Mouse (Mus musculus) myocyte (in vitro differentiated cells): Measurements from ENCODE around the gene Phactr2. TPM values are rescaled to one million over a fixed set of nuclear protein-coding genes. Genes with fewer than 3 reads are reported as not detected.

Experiments used
- H3K27me3 ChIP-seq: one replicate; pipeline ENCODE4 v1.6.1; 2011; ENCODE audit not compliant: control insufficient read depth, insufficient read depth, insufficient read length
- H3K36me3 ChIP-seq: one replicate; pipeline ENCODE4 v1.6.1; 2011; ENCODE audit not compliant: control insufficient read depth, insufficient read depth
- H3K4me2 ChIP-seq: one replicate; pipeline ENCODE4 v1.6.1; 2011; ENCODE audit warnings: low read depth, control low read depth
- H3K4me3 ChIP-seq: one replicate; pipeline ENCODE4 v1.5.1; 2011; ENCODE audit warnings: mild to moderate bottlenecking, control low read depth, moderate library complexity
- H3K79me2 ChIP-seq: one replicate; pipeline ENCODE4 v1.6.1; 2011; ENCODE audit not compliant: control insufficient read depth, insufficient read depth
- H3ac ChIP-seq: one replicate; pipeline ENCODE4 v1.6.1; 2011; ENCODE audit not compliant: control insufficient read depth, insufficient read length
- CEBPB ChIP-seq: IDR thresholded peaks from 2 replicates; pipeline ENCODE4 v1.6.1; 2011; ENCODE audit warnings: mild to moderate bottlenecking, moderate library complexity; ENCODE audit not compliant: poor library complexity, insufficient read depth, severe bottlenecking
- E2F4 ChIP-seq: IDR thresholded peaks from one replicate; pipeline ENCODE4 v1.6.1; 2011; ENCODE audit warnings: mild to moderate bottlenecking, control low read depth, moderate library complexity; ENCODE audit not compliant: insufficient read depth
- MAX ChIP-seq: IDR thresholded peaks from one replicate; pipeline ENCODE4 v1.6.1; 2011; ENCODE audit warnings: low read depth, mild to moderate bottlenecking, control low read depth
- MYOD1 ChIP-seq, 3 experiments: IDR thresholded peaks; one replicate each; pipeline ENCODE4 v1.6.1; 2011; ENCODE audit warnings: control low read depth in 2 of 3, low read depth in 2 of 3, mild to moderate bottlenecking in 2 of 3, moderate library complexity in 1 of 3; ENCODE audit not compliant: insufficient read length in 2 of 3, control insufficient read depth in 1 of 3
- MYOG ChIP-seq, 3 experiments: IDR thresholded peaks; one replicate each; pipeline ENCODE4 v1.6.1; 2011; ENCODE audit warnings: control low read depth in 2 of 3, low read depth in 2 of 3, mild to moderate bottlenecking in 2 of 3; ENCODE audit not compliant: insufficient read length in 2 of 3, control insufficient read depth in 1 of 3, insufficient read depth in 1 of 3
- POLR2A ChIP-seq: IDR thresholded peaks from one replicate; pipeline ENCODE4 v1.6.1; 2011; ENCODE audit warnings: low read depth, mild to moderate bottlenecking, control low read depth, moderate library complexity; ENCODE audit not compliant: insufficient read length
- POLR2AphosphoS2 ChIP-seq: IDR thresholded peaks from one replicate; pipeline ENCODE4 v1.6.1; 2011; ENCODE audit warnings: low read depth, control low read depth; ENCODE audit not compliant: insufficient read length
- REST ChIP-seq: IDR thresholded peaks from one replicate; pipeline ENCODE4 v1.6.1; 2011; ENCODE audit warnings: mild to moderate bottlenecking, control low read depth, moderate library complexity; ENCODE audit not compliant: insufficient read depth, insufficient read length
- SRF ChIP-seq: IDR thresholded peaks from one replicate; pipeline ENCODE4 v1.6.1; 2011; ENCODE audit warnings: low read depth; ENCODE audit not compliant: control insufficient read depth, insufficient read length
- TCF12 ChIP-seq: IDR thresholded peaks from one replicate; pipeline ENCODE4 v1.6.1; 2011; ENCODE audit warnings: mild to moderate bottlenecking, control low read depth; ENCODE audit not compliant: poor library complexity, insufficient read depth, severe bottlenecking
- TCF3 ChIP-seq: IDR thresholded peaks from one replicate; pipeline ENCODE4 v1.6.1; 2011; ENCODE audit warnings: low read depth, control low read depth; ENCODE audit not compliant: insufficient read length
- USF1 ChIP-seq: IDR thresholded peaks from one replicate; pipeline ENCODE4 v1.6.1; 2011; ENCODE audit warnings: low read depth, mild to moderate bottlenecking, control low read depth, moderate library complexity
- polyA plus RNA-seq: library from polyadenylated mRNA; unstranded; fragments of >200 nt; fragmentation: generic; extraction: Trizol; gene quantifications from one replicate; pipeline ENCODE4 v1.2.1, GENCODE M21; 2012; ENCODE audit warnings: missing spikeins

The Phactr2 gene
- polyA plus RNA-seq, 1 experiment, result not detected

DNA sequence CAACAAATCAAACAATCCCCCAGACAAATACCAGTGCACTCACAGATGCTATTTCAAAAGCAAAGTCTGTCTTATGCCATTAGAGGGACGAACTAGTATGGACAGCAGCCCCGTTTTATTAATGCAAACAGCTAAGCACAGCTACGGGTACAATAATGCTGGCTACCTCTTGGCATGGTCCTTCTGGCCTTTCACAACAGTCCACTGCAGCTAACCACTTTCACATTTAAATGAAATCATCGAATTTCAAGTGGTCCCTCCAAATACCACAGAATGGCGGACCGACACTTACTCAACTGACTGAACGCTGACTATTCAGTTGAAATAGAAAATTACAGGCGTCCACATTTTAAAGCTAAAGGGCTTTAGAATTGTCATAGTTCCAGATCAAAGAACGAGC is 261.9 kb downstream of the Phactr2 start:
- no peaks in the 10 kb centered on the region for H3K36me3 ChIP-seq

DNA sequence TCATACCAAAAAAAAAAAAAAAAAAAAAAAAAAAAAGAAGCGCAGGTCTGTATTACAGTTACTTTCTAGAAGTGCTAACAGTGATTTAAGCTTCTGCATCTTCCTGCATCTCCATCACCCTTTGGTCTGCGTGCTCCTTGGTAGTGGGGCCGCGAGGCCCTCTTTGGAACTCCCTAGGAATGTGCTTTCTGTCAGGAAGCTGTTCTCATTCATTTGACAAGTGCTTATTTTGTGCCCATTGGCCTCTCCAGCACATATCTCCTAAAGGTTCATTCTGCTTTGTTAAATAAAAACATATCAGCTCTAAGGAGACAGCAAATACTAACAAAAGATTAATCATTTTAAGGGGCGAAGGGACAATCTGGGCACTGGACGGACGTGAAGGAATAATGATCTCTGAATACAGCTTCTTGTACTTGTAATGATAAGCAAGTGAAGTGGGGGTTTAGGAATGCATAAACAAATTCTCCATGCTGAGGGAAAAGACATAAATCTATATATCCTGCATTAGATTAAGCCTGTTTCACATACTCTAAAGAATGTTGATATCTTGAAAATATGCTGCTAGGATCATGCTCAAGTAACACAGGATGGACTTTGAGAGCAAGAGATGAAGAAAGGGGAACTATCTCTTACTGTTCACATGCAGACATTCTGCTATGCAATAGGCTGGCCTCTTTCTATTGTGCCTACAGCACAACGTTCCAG is 264.1 kb downstream of the Phactr2 start:
- Histone ChIP-seq H3K4me2 (no peak overlapping the region), H3ac (no peak overlapping the region), H3K4me3 (no peak overlapping the region), H3K27me3 (peaks cover 26% of the 10 kb centered on the region), H3K79me2 (no peaks in the 10 kb centered on the region), H3K36me3 (no peaks in the 10 kb centered on the region)
- no peak for TF ChIP-seq MYOD1 (IDR thresholded peaks at IDR 0.05; ENCODE audit: control insufficient read depth in 1 of 3, insufficient read length in 2 of 3, low read depth in 2 of 3)
- no peak for TF ChIP-seq USF1
- TF ChIP-seq SRF, result no peak
- TF ChIP-seq REST, result no peak
- TF ChIP-seq MYOG (IDR thresholded peaks at IDR 0.05; ENCODE audit: control insufficient read depth in 1 of 3, insufficient read depth in 1 of 3, insufficient read length in 2 of 3, low read depth in 2 of 3), result no peak
- no peak for TF ChIP-seq POLR2AphosphoS2
- TF ChIP-seq CEBPB, result no peak
- no peak for TF ChIP-seq TCF3
- TF ChIP-seq MAX, result no peak
- TF ChIP-seq POLR2A, result no peak
- no peak for TF ChIP-seq TCF12
- no peak for TF ChIP-seq E2F4

More for the DNA sequence above, 261.9 kb downstream of the Phactr2 start:
- no peak overlapping the region for H3K4me3 ChIP-seq
- H3K27me3 ChIP-seq, result peaks cover 31% of the 10 kb centered on the region
- H3ac ChIP-seq, result no peak overlapping the region
- no peak overlapping the region for H3K4me2 ChIP-seq
- TF ChIP-seq CEBPB, result no peak
- no peak for TF ChIP-seq MAX
- no peak for TF ChIP-seq MYOD1 (IDR thresholded peaks at IDR 0.05; ENCODE audit: control insufficient read depth in 1 of 3, insufficient read length in 2 of 3, low read depth in 2 of 3)
- no peak for TF ChIP-seq REST
- no peak for TF ChIP-seq USF1
- no peak for TF ChIP-seq TCF12
- no peak for TF ChIP-seq POLR2A
- no peak for TF ChIP-seq POLR2AphosphoS2
- TF ChIP-seq SRF, result no peak
- no peaks in the 10 kb centered on the region for H3K79me2 ChIP-seq

DNA sequence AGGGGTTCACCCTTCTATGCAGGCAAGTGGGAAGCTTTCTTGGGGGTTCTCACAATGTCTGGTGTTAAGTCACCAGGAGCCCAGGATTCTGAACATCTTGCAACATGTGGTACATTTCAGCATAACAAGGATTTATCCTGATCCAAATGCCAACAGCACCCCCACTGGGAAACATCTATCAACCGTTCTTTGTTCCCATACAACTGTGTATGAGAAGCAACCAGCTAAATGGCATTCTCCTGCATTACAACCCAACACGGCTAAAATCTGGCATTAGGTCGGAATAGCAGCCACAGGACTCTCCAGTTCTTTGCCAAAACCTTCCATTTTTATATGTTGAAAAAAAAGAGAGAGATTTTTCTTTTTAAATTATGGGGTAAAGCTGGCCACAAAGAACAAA is 264.7 kb downstream of the Phactr2 start:
- no peak overlapping the region for H3K4me3 ChIP-seq
- H3K36me3 ChIP-seq, result no peaks in the 10 kb centered on the region
- H3ac ChIP-seq, result no peak overlapping the region
- peaks cover 26% of the 10 kb centered on the region for H3K27me3 ChIP-seq
- no peak for TF ChIP-seq TCF3
- TF ChIP-seq E2F4, result no peak
- TF ChIP-seq POLR2AphosphoS2, result no peak
- TF ChIP-seq MYOD1 (IDR thresholded peaks at IDR 0.05; ENCODE audit: control insufficient read depth in 1 of 3, insufficient read length in 2 of 3, low read depth in 2 of 3), result no peak
- no peak for TF ChIP-seq MYOG (IDR thresholded peaks at IDR 0.05; ENCODE audit: control insufficient read depth in 1 of 3, insufficient read depth in 1 of 3, insufficient read length in 2 of 3, low read depth in 2 of 3)
- no peak for TF ChIP-seq POLR2A
- TF ChIP-seq CEBPB, result no peak
- no peak for TF ChIP-seq TCF12
- no peak for TF ChIP-seq REST
- no peak for TF ChIP-seq MAX
- TF ChIP-seq SRF, result no peak
- TF ChIP-seq USF1, result no peak
- H3K79me2 ChIP-seq, result no peaks in the 10 kb centered on the region
- H3K4me2 ChIP-seq, result no peak overlapping the region

DNA sequence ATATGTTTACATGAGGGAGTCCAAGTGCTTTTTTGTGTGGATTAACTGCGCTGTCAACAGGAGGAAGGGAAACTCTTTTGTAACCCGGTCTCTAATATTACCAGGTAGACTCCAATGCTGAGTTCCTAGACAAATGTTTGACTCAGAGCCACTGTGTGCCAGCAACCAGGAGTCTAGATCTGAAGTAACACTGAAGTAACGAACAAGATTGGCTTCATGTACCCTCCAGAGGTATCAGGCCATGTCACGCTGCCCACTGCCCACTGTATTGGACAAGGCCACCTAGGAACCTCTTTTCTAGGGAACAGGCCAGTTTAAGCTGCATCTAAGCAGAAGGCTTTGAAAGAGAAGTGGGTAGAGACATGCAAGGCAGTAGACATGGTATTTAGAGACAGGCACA is 265.2 kb downstream of the Phactr2 start:
- Histone ChIP-seq H3K36me3 (no peaks in the 10 kb centered on the region), H3K4me2 (no peak overlapping the region), H3K27me3 (peaks cover 22% of the 10 kb centered on the region), H3K4me3 (no peak overlapping the region), H3ac (no peak overlapping the region), H3K79me2 (no peaks in the 10 kb centered on the region)
- TF ChIP-seq USF1, result no peak
- TF ChIP-seq MAX, result no peak
- TF ChIP-seq SRF, result no peak
- TF ChIP-seq POLR2AphosphoS2, result no peak
- TF ChIP-seq CEBPB, result no peak
- no peak for TF ChIP-seq REST
- TF ChIP-seq POLR2A, result no peak
- no peak for TF ChIP-seq MYOG (IDR thresholded peaks at IDR 0.05; ENCODE audit: control insufficient read depth in 1 of 3, insufficient read depth in 1 of 3, insufficient read length in 2 of 3, low read depth in 2 of 3)
- no peak for TF ChIP-seq MYOD1 (IDR thresholded peaks at IDR 0.05; ENCODE audit: control insufficient read depth in 1 of 3, insufficient read length in 2 of 3, low read depth in 2 of 3)
- no peak for TF ChIP-seq TCF3
- no peak for TF ChIP-seq E2F4
- no peak for TF ChIP-seq TCF12
